ENCODE assay signal across 8 mouse cellular contexts in the genomic region with DNA sequence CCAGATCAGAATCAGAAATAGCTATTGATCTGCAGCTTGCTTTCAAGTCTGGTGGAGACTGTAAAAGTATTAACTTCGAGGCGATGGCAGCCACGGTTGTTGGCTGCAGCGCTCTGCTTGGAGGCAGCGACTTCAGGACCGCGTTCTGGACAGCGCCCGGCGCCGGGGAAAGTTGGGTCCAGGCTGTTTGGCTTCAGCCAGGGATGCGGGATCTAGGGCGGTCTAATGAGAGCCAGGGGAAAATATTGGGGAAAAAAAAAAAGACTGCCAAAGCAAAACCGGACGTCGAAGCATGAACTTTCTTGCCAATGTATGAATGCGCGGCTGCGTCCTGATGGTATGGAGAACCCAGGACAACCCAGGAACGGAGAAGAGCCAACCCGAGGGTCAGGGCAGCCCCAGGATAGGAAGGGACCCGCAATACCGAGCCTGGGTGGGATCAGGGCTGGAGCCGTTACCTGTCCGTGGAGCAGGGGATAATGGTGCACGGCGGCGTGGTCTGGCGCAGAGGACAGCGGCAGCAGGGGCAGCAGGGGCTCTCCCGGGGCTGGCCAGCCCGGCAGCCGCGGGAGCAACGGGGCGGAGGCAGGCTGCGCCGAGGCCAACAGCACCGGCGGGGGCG. TPM values are rescaled to one million over a fixed set of nuclear protein-coding genes. Genes with fewer than 3 reads are reported as not detected.
DNase-seq lines count a peak whose midpoint lies in the region; ATAC-seq and TF ChIP-seq lines count a peak whose summit lies in the region.

No protein-coding gene starts in this region.

- DNase-seq in right cerebral cortex, postnatal 14 days = peak; percentile 26
- DNase-seq in right cerebral cortex, postnatal 36 days (ENCODE audit: low spot score in 2 of 2) = no peak
- peak; percentile 63 for DNase-seq in cerebellum, postnatal 25 days
- peak; percentile 84 for DNase-seq in kidney, postnatal 0 days (ENCODE audit: low spot score)
- peak; percentile 51 to 54 for DNase-seq in lung, postnatal 4 days
- peak; percentile 82 for DNase-seq in testis, postnatal 10 days (ENCODE audit: low spot score)

- no peaks in the 10 kb centered on the region for H3K36me3 ChIP-seq in heart, embryonic 15.5 days
- H3K36me3 ChIP-seq in kidney, postnatal 0 days (ENCODE audit: insufficient read depth, low read length) = no peaks in the 10 kb centered on the region

- H3K27ac ChIP-seq in heart, embryonic 15.5 days = no peak overlapping the region
- no peak overlapping the region for H3K27ac ChIP-seq in kidney, postnatal 0 days

- H3K9me3 ChIP-seq in heart, embryonic 15.5 days (replicated peaks) = no peaks in the 10 kb centered on the region
- H3K9me3 ChIP-seq in kidney, postnatal 0 days (replicated peaks; ENCODE audit: low read length) = no peaks in the 10 kb centered on the region

- peaks cover 58% of the 10 kb centered on the region for H3K27me3 ChIP-seq in heart, embryonic 15.5 days
- H3K27me3 ChIP-seq in kidney, postnatal 0 days (ENCODE audit: insufficient read depth, low read length) = peaks cover 14% of the 10 kb centered on the region

- WGBS in heart, embryonic 15.5 days = 1% methylated on average over 41 of the region's 41 CpGs
- under 1% methylated on average over 41 of the region's 41 CpGs for WGBS in kidney, postnatal 0 days

- H3K4me3 ChIP-seq in heart, embryonic 15.5 days = peak overlapping the region; percentile 47
- peak overlapping the region; percentile 43 for H3K4me3 ChIP-seq in kidney, postnatal 0 days (replicated peaks; ENCODE audit: low read depth, low read length)

- peak overlapping the region; percentile 77 for H3K4me2 ChIP-seq in heart, embryonic 15.5 days
- H3K4me2 ChIP-seq in kidney, postnatal 0 days (ENCODE audit: low read length) = peak overlapping the region; percentile 89

- H3K9ac ChIP-seq in heart, embryonic 15.5 days = no peak overlapping the region
- H3K9ac ChIP-seq in kidney, postnatal 0 days (ENCODE audit: low read depth, low read length) = no peak overlapping the region

- ATAC-seq in heart, embryonic 15.5 days (replicated peaks; ENCODE audit: insufficient number of reproducible peaks, insufficient read depth, low FRiP score, low read depth) = no peak
- ATAC-seq in kidney, postnatal 0 days (replicated peaks; ENCODE audit: low FRiP score, low read depth) = no peak
- no peak for ATAC-seq in megakaryocyte, adult 5-6 weeks (ENCODE audit: poor library complexity, severe bottlenecking)

- TF ChIP-seq CTCF in kidney, postnatal 0 days (IDR thresholded peaks at IDR 0.05; ENCODE audit: low read depth) = no peak

- peaks cover 15% of the 10 kb centered on the region for H3K4me1 ChIP-seq in heart, embryonic 15.5 days (replicated peaks)
- peaks cover 9% of the 10 kb centered on the region for H3K4me1 ChIP-seq in kidney, postnatal 0 days (replicated peaks; ENCODE audit: insufficient read depth, low read length)

RNA-seq across cellular contexts. Expression of a gene that starts 0.6 kb away (rescaled TPM):
- 0.10 and 0.29 TPM in 2 replicates for polyA plus RNA-seq in heart, embryonic 15.5 days (2015; fragmentation: Nextera tagmentation; extraction: Ambion mirVana)
- polyA plus RNA-seq in kidney, postnatal 0 days (2015; fragmentation: Nextera tagmentation; extraction: Ambion mirVana) = 1.4 and 2.0 TPM in 2 replicates
- not detected in 2 replicates for total RNA-seq in megakaryocyte, adult 5-6 weeks (2015)
- total RNA-seq in megakaryocyte, adult 5-6 weeks (2017) = not detected in 2 replicates

Comparison
In these comparisons a context has a peak if more than half of its experiments do, and no peak if none do; other contexts are left out.
1. DNase-seq: peak in right cerebral cortex, postnatal 14 days (single experiment), cerebellum, postnatal 25 days (2 of 2), kidney, postnatal 0 days (single experiment), lung, postnatal 4 days (2 of 2) and testis, postnatal 10 days (single experiment); none in right cerebral cortex, postnatal 36 days (0 of 2).